Mouse (Mus musculus): ENCODE results near the gene Gata5. TPM values are rescaled to one million over a fixed set of nuclear protein-coding genes. Genes with fewer than 3 reads are reported as not detected.

Gata5 gene
- polyA plus RNA-seq, 1 experiment from 2014 or later = 42.7 TPM

GRCm38 (mm10) chr2:180302201-180302600 is 32.3 kb downstream of the Gata5 start:
- DNase-seq = no peak
- no peak overlapping the region for H3K4me3 ChIP-seq (ENCODE audit: low read depth, low read length)
- H3K4me2 ChIP-seq = no peak overlapping the region
- H3K36me3 ChIP-seq (ENCODE audit: insufficient read depth) = no peaks in the 10 kb centered on the region
- no peak for ATAC-seq (ENCODE audit: insufficient read depth)
- TF ChIP-seq CTCF (IDR thresholded peaks at IDR 0.05; ENCODE audit: low read depth) = peak; percentile 19; the same call in 1 of the 2 replicates
- WGBS = 80% methylated on average over 4 of the region's 4 CpGs
- H3K4me1 ChIP-seq (ENCODE audit: insufficient read depth) = peaks cover 25% of the 10 kb centered on the region
- H3K27ac ChIP-seq (ENCODE audit: low read depth) = no peak overlapping the region
- H3K27me3 ChIP-seq (ENCODE audit: insufficient read depth, low read length) = no peaks in the 10 kb centered on the region
- no peaks in the 10 kb centered on the region for H3K9me3 ChIP-seq (ENCODE audit: low read depth, low read length)
- no peak overlapping the region for H3K9ac ChIP-seq

- Histone ChIP-seq H3K36me3 (ENCODE audit: insufficient read depth) (no peaks in the 10 kb centered on the region), H3K4me1 (ENCODE audit: insufficient read depth) (peaks cover 20% of the 10 kb centered on the region; the same call in 1 of the 2 replicates), H3K4me3 (ENCODE audit: low read depth, low read length) (no peak overlapping the region), H3K9ac (no peak overlapping the region), H3K9me3 (ENCODE audit: low read depth, low read length) (no peaks in the 10 kb centered on the region), H3K4me2 (no peak overlapping the region), H3K27me3 (ENCODE audit: insufficient read depth, low read length) (no peaks in the 10 kb centered on the region), H3K27ac (ENCODE audit: low read depth) (peak overlapping the region; percentile 40)
- DNase-seq (no peak), ATAC-seq (ENCODE audit: insufficient read depth) (no peak)
- TF ChIP-seq CTCF (IDR thresholded peaks at IDR 0.05; ENCODE audit: low read depth) = no peak
- 15% methylated on average over 5 of the region's 5 CpGs for WGBS
Observed at GRCm38 (mm10) chr2:180300771-180301170, 33.7 kb downstream of the Gata5 start.

GRCm38 (mm10) chr2:180300252-180300651 is 34.2 kb downstream of the Gata5 start:
- H3K36me3 ChIP-seq (ENCODE audit: insufficient read depth) = no peaks in the 10 kb centered on the region
- DNase-seq = no peak
- H3K4me2 ChIP-seq = no peak overlapping the region
- H3K27me3 ChIP-seq (ENCODE audit: insufficient read depth, low read length) = no peaks in the 10 kb centered on the region
- peak overlapping the region; percentile 40; the same call in 1 of the 2 replicates for H3K27ac ChIP-seq (ENCODE audit: low read depth)
- H3K9me3 ChIP-seq (ENCODE audit: low read depth, low read length) = no peaks in the 10 kb centered on the region
- 35% methylated on average over 2 of the region's 2 CpGs for WGBS
- no peak for ATAC-seq (ENCODE audit: insufficient read depth)
- no peak for TF ChIP-seq CTCF (IDR thresholded peaks at IDR 0.05; ENCODE audit: low read depth)
- peaks cover 15% of the 10 kb centered on the region; the same call in 1 of the 2 replicates for H3K4me1 ChIP-seq (ENCODE audit: insufficient read depth)
- no peak overlapping the region for H3K9ac ChIP-seq
- no peak overlapping the region for H3K4me3 ChIP-seq (ENCODE audit: low read depth, low read length)

- no peak overlapping the region for H3K4me2 ChIP-seq
- TF ChIP-seq CTCF (IDR thresholded peaks at IDR 0.05; ENCODE audit: low read depth) = no peak
- H3K9ac ChIP-seq = no peak overlapping the region
- WGBS = 42% methylated on average over 8 of the region's 8 CpGs
- H3K4me1 ChIP-seq (ENCODE audit: insufficient read depth) = peaks cover 26% of the 10 kb centered on the region
- H3K36me3 ChIP-seq (ENCODE audit: insufficient read depth) = no peaks in the 10 kb centered on the region
- H3K4me3 ChIP-seq (ENCODE audit: low read depth, low read length) = no peak overlapping the region
- peak overlapping the region; percentile 45 for H3K27ac ChIP-seq (ENCODE audit: low read depth)
- DNase-seq = no peak
- peak; percentile 7; the same call in 1 of the 2 replicates for ATAC-seq (ENCODE audit: insufficient read depth)
- no peaks in the 10 kb centered on the region for H3K9me3 ChIP-seq (ENCODE audit: low read depth, low read length)
- no peaks in the 10 kb centered on the region for H3K27me3 ChIP-seq (ENCODE audit: insufficient read depth, low read length)
Observed at GRCm38 (mm10) chr2:180292906-180293305, 41.6 kb downstream of the Gata5 start.

GRCm38 (mm10) chr2:180292026-180292425 is 42.5 kb downstream of the Gata5 start:
- Histone ChIP-seq H3K4me1 (ENCODE audit: insufficient read depth) (peaks cover 26% of the 10 kb centered on the region), H3K27ac (ENCODE audit: low read depth) (peak overlapping the region; percentile 24; the same call in 1 of the 2 replicates), H3K9ac (no peak overlapping the region), H3K4me3 (ENCODE audit: low read depth, low read length) (no peak overlapping the region), H3K27me3 (ENCODE audit: insufficient read depth, low read length) (no peaks in the 10 kb centered on the region), H3K36me3 (ENCODE audit: insufficient read depth) (no peaks in the 10 kb centered on the region), H3K4me2 (no peak overlapping the region), H3K9me3 (ENCODE audit: low read depth, low read length) (no peaks in the 10 kb centered on the region)
- WGBS = 35% methylated on average over 4 of the region's 4 CpGs
- ATAC-seq (ENCODE audit: insufficient read depth) (no peak), DNase-seq (peak; percentile 69)
- TF ChIP-seq CTCF (IDR thresholded peaks at IDR 0.05; ENCODE audit: low read depth) = no peak

GRCm38 (mm10) chr2:180291566-180291965 is 42.9 kb downstream of the Gata5 start:
- H3K4me1 ChIP-seq (ENCODE audit: insufficient read depth) = peaks cover 26% of the 10 kb centered on the region
- no peak overlapping the region for H3K9ac ChIP-seq
- H3K4me2 ChIP-seq = no peak overlapping the region
- H3K9me3 ChIP-seq (ENCODE audit: low read depth, low read length) = no peaks in the 10 kb centered on the region
- peak overlapping the region; percentile 19; the same call in 1 of the 2 replicates for H3K27ac ChIP-seq (ENCODE audit: low read depth)
- ATAC-seq (ENCODE audit: insufficient read depth) = peak; percentile 18; the same call in 1 of the 2 replicates
- no peaks in the 10 kb centered on the region for H3K36me3 ChIP-seq (ENCODE audit: insufficient read depth)
- H3K4me3 ChIP-seq (ENCODE audit: low read depth, low read length) = no peak overlapping the region
- no peaks in the 10 kb centered on the region for H3K27me3 ChIP-seq (ENCODE audit: insufficient read depth, low read length)
- no peak for TF ChIP-seq CTCF (IDR thresholded peaks at IDR 0.05; ENCODE audit: low read depth)
- 56% methylated on average over 5 of the region's 5 CpGs for WGBS
- no peak for DNase-seq

GRCm38 (mm10) chr2:180290503-180290902 is 44.0 kb downstream of the Gata5 start:
- Histone ChIP-seq H3K4me2 (0 out of 2 replicates have a peak overlapping the region, but pooled peaks have one; percentile 33), H3K27ac (ENCODE audit: low read depth) (peak overlapping the region; percentile 72; the same call in 1 of the 2 replicates), H3K36me3 (ENCODE audit: insufficient read depth) (no peaks in the 10 kb centered on the region), H3K9ac (no peak overlapping the region), H3K4me1 (ENCODE audit: insufficient read depth) (peaks cover 26% of the 10 kb centered on the region), H3K4me3 (ENCODE audit: low read depth, low read length) (no peak overlapping the region), H3K9me3 (ENCODE audit: low read depth, low read length) (no peaks in the 10 kb centered on the region), H3K27me3 (ENCODE audit: insufficient read depth, low read length) (no peaks in the 10 kb centered on the region)
- TF ChIP-seq CTCF (IDR thresholded peaks at IDR 0.05; ENCODE audit: low read depth) = no peak
- WGBS = 49% methylated on average over 6 of the region's 6 CpGs
- ATAC-seq (ENCODE audit: insufficient read depth) = no peak
- DNase-seq = no peak
